Mouse (Mus musculus) ES-Bruce4 (cell line): ENCODE results near the gene Gm43518.

ENCODE experiments used
- CTCF ChIP-seq: IDR thresholded peaks from one replicate; pipeline ENCODE4 v1.8.1; 2011; ENCODE audit warnings: low read depth, low read length
- POLR2A ChIP-seq: IDR thresholded peaks from one replicate; pipeline ENCODE4 v1.8.1; 2011; ENCODE audit warnings: low read length; ENCODE audit not compliant: insufficient read depth

GRCm38 (mm10) chr5:123893520-123893919, 33.7 kb upstream of the Gm43518 start:
- TF ChIP-seq CTCF, result no peak
- TF ChIP-seq POLR2A, result no peak
